Mouse (Mus musculus) heart, embryonic 11.5 days (tissue): ENCODE results near the gene Psmb10. TPM values are rescaled to one million over a fixed set of nuclear protein-coding genes. Genes with fewer than 3 reads are reported as not detected.
A peak's percentile ranks its signal among the peaks of the same experiment; 100 is the strongest.

Experiments
- ATAC-seq: fragments of 200-750 bp; cut with Nextera tagmentation; replicated peaks from 2 replicates; pipeline ENCODE4 v1.8.0; 2017; ENCODE audit warnings: moderate library complexity; ENCODE audit not compliant: insufficient number of reproducible peaks, low FRiP score, low TSS enrichment
- H3K27ac ChIP-seq: fragments of 300-500 bp; sonication (generic); 2 replicates; pipeline ENCODE4 v1.5.1; 2014; ENCODE audit warnings: mild to moderate bottlenecking, low read depth, low read length
- H3K27me3 ChIP-seq: fragments of 300-500 bp; sonication (generic); 2 replicates; pipeline ENCODE4 v1.6.1; 2014; ENCODE audit warnings: mild to moderate bottlenecking, low read length, mixed read lengths; ENCODE audit not compliant: control insufficient read depth, insufficient read depth
- H3K36me3 ChIP-seq: fragments of 300-500 bp; sonication (generic); 2 replicates; pipeline ENCODE4 v1.6.1; 2014; ENCODE audit warnings: mild to moderate bottlenecking, low read length, moderate library complexity, mixed read lengths; ENCODE audit not compliant: control insufficient read depth, insufficient read depth
- H3K4me1 ChIP-seq: fragments of 300-500 bp; sonication (generic); 2 replicates; pipeline ENCODE4 v1.6.1; 2014; ENCODE audit warnings: low read length; ENCODE audit not compliant: control insufficient read depth, insufficient read depth
- H3K4me2 ChIP-seq: fragments of 300-500 bp; sonication (generic); 2 replicates; pipeline ENCODE4 v1.6.1; 2014; ENCODE audit warnings: mild to moderate bottlenecking, moderate library complexity
- H3K4me3 ChIP-seq: fragments of 300-500 bp; sonication (generic); 2 replicates; pipeline ENCODE4 v1.5.1; 2014; ENCODE audit warnings: low read depth, low read length
- H3K9ac ChIP-seq: fragments of 300-500 bp; sonication (generic); 2 replicates; pipeline ENCODE4 v1.6.1; 2014; ENCODE audit warnings: mild to moderate bottlenecking, low read depth, low read length, moderate library complexity
- H3K9me3 ChIP-seq: fragments of 300-500 bp; sonication (generic); replicated peaks from 2 replicates; pipeline ENCODE4 v1.6.1; 2016; ENCODE audit warnings: low read length; ENCODE audit not compliant: control insufficient read depth
- WGBS: fragments of 180-500 bp; shearing (Covaris S2); extraction: QIAGEN DNeasy Blood & Tissue Kit; methylation state at CpG from one replicate; pipeline ENCODE4 v1.1.7; 2014; ENCODE audit not compliant: insufficient replicate concordance; 5-methylcytosine and 5-hydroxymethylcytosine counted together
- polyA plus RNA-seq: library from polyadenylated mRNA; unstranded; fragments of >200 nt; fragmentation: Nextera tagmentation; extraction: Ambion mirVana; gene quantifications from 2 replicates; pipeline ENCODE4 v1.2.1, GENCODE M21; 2014

Gene Psmb10
- polyA plus RNA-seq, 1 experiment from 2014 or later = 60.0 TPM

- Histone ChIP-seq H3K4me1 (peaks cover 8% of the 10 kb centered on the region), H3K9me3 (no peaks in the 10 kb centered on the region), H3K36me3 (peaks cover 5% of the 10 kb centered on the region; the same call in 1 of the 2 replicates), H3K9ac (no peak overlapping the region), H3K27ac (no peak overlapping the region), H3K27me3 (no peaks in the 10 kb centered on the region), H3K4me3 (no peak overlapping the region), H3K4me2 (no peak overlapping the region)
- 51% methylated on average over 6 of the region's 6 CpGs for WGBS
- no peak for ATAC-seq
These were observed 3.1 kb downstream of the Psmb10 start for GRCm38 (mm10) chr8:105935105-105935504.

- no peak within 1 kb of the TSS for H3K9ac ChIP-seq
- no peaks in the 10 kb centered on the region for H3K9me3 ChIP-seq
- 87% methylated on average over 2 of the region's 2 CpGs for WGBS
- no peak within 1 kb of the TSS for H3K27ac ChIP-seq
- no peak within 1 kb of the TSS for H3K4me2 ChIP-seq
- no peak within 1 kb of the TSS for H3K4me3 ChIP-seq
- ATAC-seq = no peak
- peaks cover 8% of the 10 kb centered on the region for H3K4me1 ChIP-seq
- no peaks in the 10 kb centered on the region for H3K27me3 ChIP-seq
- H3K36me3 ChIP-seq = peaks cover 4% of the 10 kb centered on the region; the same call in 1 of the 2 replicates
These were observed 4.5 kb downstream of the Psmb10 start, which contains the start of gene Ctrl for GRCm38 (mm10) chr8:105933762-105934161. TSS of gene Ctrl (minus strand) at chr8:105933862.

- 82% methylated on average over 11 of the region's 11 CpGs for WGBS
- Histone ChIP-seq H3K9me3 (no peaks in the 10 kb centered on the region), H3K36me3 (peaks cover 4% of the 10 kb centered on the region; the same call in 1 of the 2 replicates), H3K9ac (no peak overlapping the region), H3K27me3 (no peaks in the 10 kb centered on the region), H3K27ac (no peak overlapping the region), H3K4me2 (no peak overlapping the region), H3K4me1 (peaks cover 8% of the 10 kb centered on the region), H3K4me3 (no peak overlapping the region)
- no peak for ATAC-seq
These were observed 5.7 kb downstream of the Psmb10 start for GRCm38 (mm10) chr8:105932525-105932924.

- Histone ChIP-seq H3K9me3 (no peaks in the 10 kb centered on the region), H3K9ac (no peak overlapping the region), H3K4me1 (peaks cover 4% of the 10 kb centered on the region), H3K4me3 (no peak overlapping the region), H3K27me3 (no peaks in the 10 kb centered on the region), H3K36me3 (peaks cover 4% of the 10 kb centered on the region; the same call in 1 of the 2 replicates), H3K4me2 (no peak overlapping the region), H3K27ac (no peak overlapping the region)
- no peak for ATAC-seq
- 83% methylated on average over 3 of the region's 3 CpGs for WGBS
These were observed 7.0 kb downstream of the Psmb10 start for GRCm38 (mm10) chr8:105931271-105931670.

- Histone ChIP-seq H3K4me1 (no peaks in the 10 kb centered on the region), H3K4me2 (no peak overlapping the region), H3K9ac (peak overlapping the region; percentile 23; the same call in 1 of the 2 replicates), H3K36me3 (peaks cover 4% of the 10 kb centered on the region; the same call in 1 of the 2 replicates), H3K27ac (no peak overlapping the region), H3K9me3 (no peaks in the 10 kb centered on the region), H3K27me3 (no peaks in the 10 kb centered on the region), H3K4me3 (no peak overlapping the region)
- 16% methylated on average over 8 of the region's 8 CpGs for WGBS
- ATAC-seq = no peak
These were observed 7.6 kb downstream of the Psmb10 start for GRCm38 (mm10) chr8:105930602-105931001.

- 0 out of 2 replicates have a peak, but pooled peaks cover 4% of the 10 kb centered on the region for H3K4me1 ChIP-seq
- no peak for ATAC-seq
- 68% methylated on average over 3 of the region's 3 CpGs for WGBS
- no peak overlapping the region for H3K4me3 ChIP-seq
- H3K4me2 ChIP-seq = no peak overlapping the region
- H3K9me3 ChIP-seq = no peaks in the 10 kb centered on the region
- H3K36me3 ChIP-seq = peaks cover 4% of the 10 kb centered on the region; the same call in 1 of the 2 replicates
- H3K27ac ChIP-seq = no peak overlapping the region
- H3K27me3 ChIP-seq = no peaks in the 10 kb centered on the region
- H3K9ac ChIP-seq = no peak overlapping the region
These were observed 13.1 kb downstream of the Psmb10 start for GRCm38 (mm10) chr8:105925123-105925522.

GRCm38 (mm10) chr8:105919390-105919789 lies 18.9 kb downstream of the Psmb10 start:
- Histone ChIP-seq H3K4me3 (no peak overlapping the region), H3K4me1 (0 out of 2 replicates have a peak, but pooled peaks cover 4% of the 10 kb centered on the region), H3K9ac (no peak overlapping the region), H3K27ac (no peak overlapping the region), H3K4me2 (no peak overlapping the region), H3K9me3 (no peaks in the 10 kb centered on the region), H3K27me3 (no peaks in the 10 kb centered on the region), H3K36me3 (peaks cover 3% of the 10 kb centered on the region; the same call in 1 of the 2 replicates)
- ATAC-seq = no peak
- 73% methylated on average over 3 of the region's 3 CpGs for WGBS

GRCm38 (mm10) chr8:105900941-105901616 lies 37.2 kb downstream of the Psmb10 start:
- Histone ChIP-seq H3K9ac (peak overlapping the region; percentile 100), H3K4me1 (peaks cover 5% of the 10 kb centered on the region), H3K27me3 (no peaks in the 10 kb centered on the region), H3K27ac (peak overlapping the region; percentile 82), H3K36me3 (no peaks in the 10 kb centered on the region), H3K4me2 (peak overlapping the region; percentile 92), H3K4me3 (peak overlapping the region; percentile 79), H3K9me3 (no peaks in the 10 kb centered on the region)
- no peak for ATAC-seq
- 29% methylated on average over 16 of the region's 16 CpGs for WGBS
